Mouse (Mus musculus): ENCODE results near the gene Foxo1.

DNA sequence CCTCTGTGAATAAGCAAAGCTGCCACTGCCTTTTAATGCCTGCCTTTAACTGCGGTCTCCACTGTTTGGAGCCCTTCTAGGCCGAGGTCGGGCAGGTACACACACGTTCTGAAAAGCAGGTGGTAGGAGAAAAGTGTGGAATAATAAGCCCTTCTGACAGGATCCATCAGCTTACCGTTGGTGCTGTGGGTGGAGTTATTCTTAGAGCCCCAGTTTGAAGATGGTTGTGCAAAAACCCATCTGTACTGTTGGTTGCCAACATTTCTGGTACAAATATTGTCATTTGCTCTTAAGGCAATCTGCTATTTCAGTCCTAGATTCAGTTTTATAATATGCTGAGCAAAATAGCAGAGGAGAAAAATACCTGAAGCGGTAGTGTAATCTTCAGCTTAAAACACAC lies 58.6 kb downstream of the Foxo1 start:
- TF ChIP-seq CTCF (IDR thresholded peaks at IDR 0.05) = no peak
- no peak for TF ChIP-seq EP300 (IDR thresholded peaks at IDR 0.05)

Measured in lung, postnatal 0 days (tissue).